Mouse (Mus musculus): Measurements from ENCODE around the gene Zcchc10.
"Not testable (repeated sequence)": the region's sequence is repeated elsewhere in the genome, so short reads cannot be mapped to it uniquely, and the experiment has no call there.

GRCm38 (mm10) chr11:53319867-53320266 is 4.6 kb upstream of the Zcchc10 start:
- not testable (repeated sequence) for TF ChIP-seq POLR2A (IDR thresholded peaks at IDR 0.05; ENCODE audit: low read depth, low read length); CTCF (IDR thresholded peaks at IDR 0.05; ENCODE audit: extremely low read depth, insufficient read depth, insufficient read length, insufficient replicate concordance)
